Mouse (Mus musculus) T-helper 2 cell (primary cell): ENCODE results near the gene Mgea5.

ENCODE experiments used
- in situ Hi-C: fragments of 300-600 bp; cut with MboI, MseI; formaldehyde crosslinking; loops from one replicate; pipeline ENCODE4 v1.15.1; 2025; ENCODE audit warnings: high pct_unique_total_duplicates

The Mgea5 gene

GRCm38 (mm10) chr19:45796879-45797278 is 13.2 kb upstream of the Mgea5 start:
- in situ Hi-C loops = no loop called here

- in situ Hi-C loops = no loop called here
Measured at GRCm38 (mm10) chr19:45796061-45796556, 12.5 kb upstream of the Mgea5 start.

GRCm38 (mm10) chr19:45795406-45795944 is 11.8 kb upstream of the Mgea5 start:
- in situ Hi-C loops = no loop called here

- in situ Hi-C loops = no loop called here
Measured at GRCm38 (mm10) chr19:45794718-45795117, 11.1 kb upstream of the Mgea5 start.

DNA sequence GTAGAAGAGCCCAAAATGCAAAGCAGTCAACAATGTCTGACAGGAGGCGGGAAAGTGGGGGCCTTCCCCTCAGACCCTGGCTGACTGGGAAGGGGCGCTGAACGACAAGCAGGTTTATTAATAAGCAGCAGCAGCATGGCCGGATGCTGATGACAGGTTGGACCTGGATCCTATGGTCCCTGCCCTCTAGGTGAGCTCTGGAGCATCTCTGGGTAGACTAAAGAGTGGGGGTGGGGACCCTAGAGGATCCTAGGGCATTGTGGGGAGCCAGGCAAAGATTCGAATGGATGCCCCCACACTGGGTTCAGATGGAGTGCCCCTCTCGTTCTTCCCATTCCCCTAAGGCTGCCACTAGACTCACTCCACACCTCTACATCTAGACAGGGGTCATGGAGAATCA is 8.8 kb upstream of the Mgea5 start:
- in situ Hi-C loops = no loop called here

- in situ Hi-C loops = loop anchor here (5.0 kb wide), 1 partner anchor 207 kb away; the partner anchor contains the start of gene Armh3
Measured at GRCm38 (mm10) chr19:45789888-45790874, 6.5 kb upstream of the Mgea5 start.

GRCm38 (mm10) chr19:45789365-45789764 is 5.7 kb upstream of the Mgea5 start:
- in situ Hi-C loops = loop anchor here (5.0 kb wide), 1 partner anchor 208 kb away; the partner anchor contains the start of gene Armh3

GRCm38 (mm10) chr19:45788337-45788736 is 4.7 kb upstream of the Mgea5 start:
- in situ Hi-C loops = loop anchor here (5.0 kb wide), 1 partner anchor 209 kb away; the partner anchor contains the start of gene Armh3

DNA sequence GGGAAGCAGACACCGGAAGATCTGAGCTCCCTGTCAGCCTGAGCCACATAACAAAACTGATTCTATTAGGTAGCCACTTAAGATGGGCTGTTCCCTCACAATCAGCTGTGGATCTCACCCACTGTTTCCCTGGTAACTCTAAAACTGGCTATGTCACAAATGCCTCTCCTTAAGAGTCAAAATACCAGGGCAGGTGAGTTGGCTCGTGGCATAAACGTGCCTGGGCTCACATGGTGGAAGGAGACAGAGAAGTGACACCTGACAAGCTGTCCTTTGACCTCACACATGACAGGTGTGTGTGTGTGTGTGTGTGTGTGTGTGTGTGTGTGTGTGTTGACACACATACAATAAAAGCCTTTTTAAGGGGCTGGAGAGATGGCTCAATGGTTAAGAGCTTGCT is 3.8 kb upstream of the Mgea5 start:
- in situ Hi-C loops = loop anchor here (5.0 kb wide), 1 partner anchor 210 kb away; the partner anchor contains the start of gene Armh3

DNA sequence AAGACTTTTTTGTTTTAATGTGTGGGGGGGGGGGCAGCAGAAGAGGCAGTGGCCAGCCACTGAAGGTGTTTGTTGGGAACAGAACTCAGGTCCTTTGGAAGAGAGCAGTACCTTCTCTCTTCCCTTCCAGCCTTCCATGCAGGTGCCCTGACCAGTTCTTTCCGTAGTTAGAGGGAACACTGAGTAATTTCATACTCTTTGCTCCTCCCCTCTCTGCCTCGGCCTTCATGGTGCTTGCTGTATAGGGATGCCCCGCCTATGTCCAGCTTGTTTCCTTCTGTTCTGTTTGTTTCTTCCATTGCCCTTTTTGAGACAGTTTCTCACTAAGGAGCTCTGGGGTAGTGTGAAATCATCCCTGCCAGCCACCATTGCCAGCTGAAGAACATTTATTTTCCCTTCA is 1.8 kb upstream of the Mgea5 start:
- in situ Hi-C loops = loop anchor here (5.0 kb wide), 1 partner anchor 212 kb away; the partner anchor contains the start of gene Armh3

GRCm38 (mm10) chr19:45783933-45784576 is 418 bp upstream of the Mgea5 start:
- in situ Hi-C loops = no loop called here

- in situ Hi-C loops = no loop called here
Measured at GRCm38 (mm10) chr19:45782315-45783001, 1.2 kb downstream of the Mgea5 start.

- in situ Hi-C loops = no loop called here
Measured at GRCm38 (mm10) chr19:45781676-45782075, 2.0 kb downstream of the Mgea5 start.

DNA sequence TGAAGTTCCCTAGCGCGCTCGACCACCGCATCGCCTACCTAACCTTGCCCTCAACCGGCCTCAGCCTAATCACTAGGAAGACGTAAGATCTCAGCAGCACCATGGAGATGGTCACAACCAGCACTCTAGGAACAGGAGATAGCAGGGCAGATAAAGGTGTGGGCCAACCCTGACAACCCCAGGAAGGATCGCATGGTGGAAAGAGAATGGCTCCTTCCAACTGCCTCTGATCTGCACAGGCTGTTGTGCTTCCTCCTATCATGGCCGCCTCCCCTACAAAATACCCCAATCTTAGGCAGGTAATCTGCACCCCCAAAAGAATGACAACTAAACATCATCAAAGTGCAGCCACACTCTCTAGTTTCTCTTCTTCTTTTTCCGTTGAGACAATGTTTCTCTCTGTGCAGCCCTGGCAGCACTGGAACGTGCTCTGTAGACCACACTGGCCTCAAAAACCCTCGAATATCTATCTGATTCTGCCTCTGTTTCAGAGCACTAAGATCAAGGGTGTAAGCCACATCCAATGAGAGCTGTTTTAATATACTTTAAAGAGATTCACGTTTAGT is 3.2 kb downstream of the Mgea5 start:
- in situ Hi-C loops = no loop called here

GRCm38 (mm10) chr19:45775486-45775885 is 8.2 kb downstream of the Mgea5 start:
- in situ Hi-C loops = no loop called here

GRCm38 (mm10) chr19:45771501-45771900 is 12.1 kb downstream of the Mgea5 start:
- in situ Hi-C loops = no loop called here

DNA sequence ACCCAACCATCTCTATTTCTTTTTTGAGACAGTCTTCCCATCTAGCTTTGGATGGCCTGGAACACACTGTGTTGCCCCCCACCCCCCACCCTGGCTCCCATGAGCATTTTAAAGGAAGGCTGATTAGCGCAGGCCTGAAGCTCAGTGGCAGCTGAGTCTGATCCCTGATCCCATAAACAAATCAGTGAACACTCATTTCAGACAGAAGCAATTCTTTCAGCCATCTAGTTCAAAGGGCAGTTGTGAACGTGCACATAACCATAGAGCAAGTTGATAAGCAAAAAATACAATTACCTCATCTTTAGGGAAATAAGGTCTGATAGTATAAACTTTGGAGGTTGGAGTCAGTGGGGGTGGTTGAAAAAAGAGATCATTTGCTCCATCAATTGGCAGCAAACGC is 22.8 kb downstream of the Mgea5 start:
- in situ Hi-C loops = no loop called here

DNA sequence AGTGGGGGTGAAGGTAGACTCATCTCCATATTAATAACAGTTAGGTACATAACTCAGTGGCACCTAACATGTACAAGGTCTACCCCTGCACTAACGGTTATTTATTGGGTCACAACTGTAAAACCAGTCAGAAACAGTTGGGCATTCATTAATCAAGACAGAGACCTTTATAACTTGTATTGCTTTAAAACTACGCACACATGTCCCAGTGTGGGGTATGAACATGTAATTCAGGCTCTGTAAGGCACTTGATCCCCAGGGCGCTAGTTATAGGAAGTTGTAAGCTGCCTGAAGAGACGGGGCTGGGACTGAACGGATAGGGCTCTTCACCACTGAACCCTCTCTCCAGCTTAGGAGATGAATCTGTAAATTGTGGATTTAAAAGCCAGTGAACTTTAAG is 25.0 kb downstream of the Mgea5 start:
- in situ Hi-C loops = no loop called here

- in situ Hi-C loops = no loop called here
Measured at GRCm38 (mm10) chr19:45753551-45753950, 30.1 kb downstream of the Mgea5 start.

DNA sequence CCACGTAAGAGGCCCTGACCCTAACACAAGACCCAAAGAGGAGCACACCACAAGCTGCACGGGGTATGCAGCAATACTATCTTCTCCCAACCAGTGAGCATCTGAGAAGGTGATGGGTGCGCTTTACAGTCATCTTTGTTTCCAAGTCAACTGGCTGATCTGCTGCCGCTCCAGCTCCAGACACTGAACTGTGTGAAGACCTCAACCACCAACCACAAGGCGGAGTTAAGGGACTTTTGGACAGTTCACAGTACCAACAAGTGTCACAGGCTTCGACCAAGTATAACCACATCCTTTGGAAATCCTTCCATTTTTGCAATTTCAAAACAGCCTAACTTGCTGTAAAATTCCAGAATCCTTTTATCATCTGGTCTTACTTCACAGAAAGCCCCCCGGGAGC is 31.8 kb downstream of the Mgea5 start:
- in situ Hi-C loops = no loop called here
